Mouse (Mus musculus) sigmoid colon, adult 10 weeks (tissue): ENCODE results near the gene Nfat5. TPM values are rescaled to one million over a fixed set of nuclear protein-coding genes. Genes with fewer than 3 reads are reported as not detected.

Experiments used
- polyA plus RNA-seq: library from polyadenylated mRNA; stranded (reverse); fragments of 350-450 nt; fragmentation: Illumina TruSeq; extraction: RNeasy Lipid Tissue Mini Kit (QIAGEN cat#74804); gene quantifications from one replicate; pipeline ENCODE4 v1.2.3, GENCODE M21; 2014; ENCODE audit warnings: low read depth, low replicate concordance

Nfat5 gene
- polyA plus RNA-seq: 94.8 TPM

GRCm38 (mm10) chr8:107292928-107293601 is at the start of gene Nfat5:
Gene Nfat5 (plus strand): TSS chr8:107293470.

GRCm38 (mm10) chr8:107403038-107403781 is 109.9 kb downstream of the Nfat5 start, which contains the start of gene Nqo1:
Gene Nqo1 (minus strand): TSS chr8:107403206.

DNA sequence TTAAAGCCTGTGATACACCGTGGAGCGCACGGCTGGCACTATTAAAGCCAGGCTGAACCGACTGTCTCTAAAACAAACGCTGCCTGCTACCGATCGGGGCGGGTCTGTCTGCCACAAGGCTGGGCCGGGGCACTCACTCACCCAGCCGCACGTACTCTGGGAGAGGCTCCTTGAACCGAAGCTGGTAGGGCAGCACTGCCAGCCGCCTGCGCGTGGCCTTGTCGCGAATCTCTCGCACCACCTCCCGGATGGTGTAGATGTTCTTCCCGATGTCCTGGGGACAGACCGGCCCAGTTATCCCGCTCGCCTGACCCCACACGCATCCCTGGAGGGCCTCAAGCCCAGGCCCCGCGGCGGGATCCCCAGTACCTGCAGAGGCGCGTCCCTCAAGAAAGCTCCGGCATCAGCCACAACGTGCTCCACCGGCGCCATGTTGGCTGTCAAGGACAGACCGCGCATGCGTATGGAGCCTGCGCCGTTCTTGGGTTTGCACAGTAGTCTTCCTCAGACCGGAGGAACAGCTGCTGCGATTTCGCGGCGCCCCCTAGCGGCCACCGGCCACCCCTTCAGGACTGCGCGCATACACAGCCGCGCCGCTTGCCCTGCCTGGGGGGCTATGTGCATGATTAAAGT is 131.4 kb downstream of the Nfat5 start, which contains the start of gene Nob1:
Gene Nob1 (minus strand): TSS at position 455 of the 633 bp plus-strand sequence.

Other genes with a start within 250 kb of the Nfat5 start
- gene Pdf, start 244.9 kb upstream of the Nfat5 start, polyA plus RNA-seq: 38.9 TPM
- 14.8 TPM for gene Cog8, start 236.8 kb upstream of the Nfat5 start, polyA plus RNA-seq
- 8.9 TPM for gene Nip7, start 236.6 kb upstream of the Nfat5 start, polyA plus RNA-seq
- 3.6 TPM for gene Tmed6, start 227.8 kb upstream of the Nfat5 start, polyA plus RNA-seq
- gene Terf2, start 196.9 kb upstream of the Nfat5 start, polyA plus RNA-seq: 27.8 TPM
- 243 TPM for gene Cyb5b, start 142.8 kb upstream of the Nfat5 start, polyA plus RNA-seq
- 36.4 TPM for gene Nqo1, start 109.7 kb downstream of the Nfat5 start, polyA plus RNA-seq
- 7.8 TPM for gene Nob1, start 131.6 kb downstream of the Nfat5 start, polyA plus RNA-seq
- gene Wwp2, start 142.9 kb downstream of the Nfat5 start, polyA plus RNA-seq: 31.0 TPM